ENCODE assay signal across 8 mouse cellular contexts in genomic region chr2:119662220-119663182, GRCm38 (mm10). TPM values are rescaled to one million over a fixed set of nuclear protein-coding genes. Genes with fewer than 3 reads are reported as not detected.
DNase-seq lines count a peak whose midpoint lies in the region; ATAC-seq and TF ChIP-seq lines count a peak whose summit lies in the region.

Ndufaf1 (minus strand) TSS chr2:119662827.

- TF ChIP-seq CTCF in layer of hippocampus, adult 2 months (conservative IDR thresholded peaks at IDR 0.05) = no peak
- no peak for TF ChIP-seq CTCF in lung, embryonic 14.5 days (IDR thresholded peaks at IDR 0.05; ENCODE audit: low read depth)
- no peak for TF ChIP-seq CTCF in olfactory bulb, adult 2 months (IDR thresholded peaks at IDR 0.05; ENCODE audit: insufficient read depth, low read depth, low read length)
- no peak for TF ChIP-seq CTCF in thymus, adult 2 months (IDR thresholded peaks at IDR 0.05; ENCODE audit: borderline replicate concordance, control insufficient read depth, extremely low read depth, insufficient read depth, low read length, poor library complexity)

- H3K27me3 ChIP-seq in forebrain, embryonic 15.5 days = no peaks in the 10 kb centered on the region
- H3K27me3 ChIP-seq in lung, embryonic 14.5 days (ENCODE audit: insufficient read depth, low read length) = no peaks in the 10 kb centered on the region
- no peaks in the 10 kb centered on the region for H3K27me3 ChIP-seq in thymus, adult 2 months (ENCODE audit: control insufficient read depth, insufficient read depth, low read length)

- in situ Hi-C loops in ES-E14 (cut with MboI; ENCODE audit: low sequenced_read_pairs in 2 of 2, unreplicated experiment in 2 of 2) = no loop called here

- no peak within 1 kb of the TSS for H3K27ac ChIP-seq in ES-E14 (ENCODE audit: insufficient read depth, low read depth, low read length, poor library complexity, severe bottlenecking)
- H3K27ac ChIP-seq in forebrain, embryonic 15.5 days (replicated peaks) = no peak within 1 kb of the TSS
- H3K27ac ChIP-seq in layer of hippocampus, adult 2 months = peak within 1 kb of the TSS; percentile 87
- 0 out of 2 replicates have a peak within 1 kb of the TSS, but pooled peaks have one; percentile 27 for H3K27ac ChIP-seq in lung, embryonic 14.5 days (ENCODE audit: low read depth)
- 0 out of 2 replicates have a peak within 1 kb of the TSS, but pooled peaks have one; percentile 16 for H3K27ac ChIP-seq in olfactory bulb, adult 2 months (ENCODE audit: insufficient read depth, low read depth, low read length)
- H3K27ac ChIP-seq in thymus, adult 2 months (ENCODE audit: control insufficient read depth, insufficient read depth, low read length) = peak within 1 kb of the TSS; percentile 43; the same call in 1 of the 2 replicates

- TF ChIP-seq POLR2A in olfactory bulb, adult 2 months (IDR thresholded peaks at IDR 0.05; ENCODE audit: insufficient read depth, low read depth, low read length) = no peak
- 0 out of 2 replicates have a peak, but pooled peaks have one; percentile 26 for TF ChIP-seq POLR2A in thymus, adult 2 months (IDR thresholded peaks at IDR 0.05; ENCODE audit: control insufficient read depth, extremely low read depth, insufficient read depth, low read length, poor library complexity)

- H3K4me1 ChIP-seq in ES-E14 (ENCODE audit: control insufficient read depth in 2 of 2, insufficient read depth in 2 of 2, low read length in 2 of 2, poor library complexity in 1 of 2) = no peaks in the 10 kb centered on the region; a peak in 2 of 4 replicates
- peaks cover 13% of the 10 kb centered on the region for H3K4me1 ChIP-seq in forebrain, embryonic 15.5 days
- H3K4me1 ChIP-seq in lung, embryonic 14.5 days (ENCODE audit: insufficient read depth) = no peaks in the 10 kb centered on the region
- H3K4me1 ChIP-seq in olfactory bulb, adult 2 months (ENCODE audit: control insufficient read depth, insufficient read depth, low read length) = no peaks in the 10 kb centered on the region
- 0 out of 2 replicates have a peak, but pooled peaks cover 2% of the 10 kb centered on the region for H3K4me1 ChIP-seq in thymus, adult 2 months (replicated peaks; ENCODE audit: control insufficient read depth, insufficient read depth, low read length)

- H3K4me2 ChIP-seq in forebrain, embryonic 15.5 days (replicated peaks) = peak within 1 kb of the TSS; percentile 89
- H3K4me2 ChIP-seq in lung, embryonic 14.5 days = peak within 1 kb of the TSS; percentile 82

- peak within 1 kb of the TSS; percentile 99 for H3K9ac ChIP-seq in ES-E14 (ENCODE audit: insufficient read depth, low read depth, low read length, poor library complexity, severe bottlenecking)
- peak within 1 kb of the TSS; percentile 85 for H3K9ac ChIP-seq in forebrain, embryonic 15.5 days (replicated peaks)
- peak within 1 kb of the TSS; percentile 82 for H3K9ac ChIP-seq in lung, embryonic 14.5 days

- peak; percentile 91 for ATAC-seq in forebrain, embryonic 15.5 days (replicated peaks)
- ATAC-seq in lung, embryonic 14.5 days (ENCODE audit: insufficient read depth) = peak; percentile 83

- intact Hi-C loops in heart, postnatal 36 days (cut with DNase I) = loop anchor here (5.0 kb wide), 1 partner anchor 115 kb away; the partner anchor contains the start of genes Chp1 and Exd1

- peaks cover 3% of the 10 kb centered on the region; the same call in 1 of the 2 replicates for H3K36me3 ChIP-seq in ES-E14 (ENCODE audit: control insufficient read depth, insufficient read depth, low read length, poor library complexity, severe bottlenecking)
- H3K36me3 ChIP-seq in forebrain, embryonic 15.5 days = peaks cover 12% of the 10 kb centered on the region
- H3K36me3 ChIP-seq in lung, embryonic 14.5 days (ENCODE audit: insufficient read depth) = peaks cover 22% of the 10 kb centered on the region; the same call in 1 of the 2 replicates
- H3K36me3 ChIP-seq in thymus, adult 2 months (ENCODE audit: control insufficient read depth, insufficient read depth, low read length) = peaks cover 11% of the 10 kb centered on the region

- H3K4me3 ChIP-seq in ES-E14 (ENCODE audit: insufficient read depth in 1 of 2, low read depth in 1 of 2, low read length in 2 of 2, poor library complexity in 1 of 2, severe bottlenecking in 1 of 2) = peak within 1 kb of the TSS; percentile 93 to 99
- H3K4me3 ChIP-seq in forebrain, embryonic 15.5 days = peak within 1 kb of the TSS; percentile 93
- H3K4me3 ChIP-seq in layer of hippocampus, adult 2 months = peak within 1 kb of the TSS; percentile 78
- peak within 1 kb of the TSS; percentile 82 for H3K4me3 ChIP-seq in lung, embryonic 14.5 days (ENCODE audit: low read depth, low read length)
- H3K4me3 ChIP-seq in olfactory bulb, adult 2 months (ENCODE audit: insufficient read depth, low read depth, low read length) = peak within 1 kb of the TSS; percentile 99
- peak within 1 kb of the TSS; percentile 79 for H3K4me3 ChIP-seq in thymus, adult 2 months (ENCODE audit: control insufficient read depth, insufficient read depth, low read length)

- WGBS in forebrain, embryonic 15.5 days = 1% methylated on average over 44 of the region's 44 CpGs
- WGBS in lung, embryonic 14.5 days = 1% methylated on average over 44 of the region's 44 CpGs
- 1% methylated on average over 44 of the region's 44 CpGs for WGBS in olfactory bulb, adult 2 months
- under 1% methylated on average over 44 of the region's 44 CpGs for WGBS in thymus, adult 2 months

- H3K9me3 ChIP-seq in ES-E14 (ENCODE audit: control insufficient read depth, insufficient read depth, low read depth, low read length) = no peaks in the 10 kb centered on the region
- no peaks in the 10 kb centered on the region for H3K9me3 ChIP-seq in forebrain, embryonic 15.5 days
- no peaks in the 10 kb centered on the region for H3K9me3 ChIP-seq in lung, embryonic 14.5 days (ENCODE audit: low read depth, low read length)

- peak; percentile 89 for DNase-seq in ES-E14 (ENCODE audit: low read depth, low spot score)
- peak; percentile 73 for DNase-seq in cerebellum, adult 11-12 months
- DNase-seq in heart, postnatal 36 days = peak; percentile 85 to 86
- peak; percentile 79 to 82 for DNase-seq in layer of hippocampus, adult 2 months (ENCODE audit: low spot score in 2 of 2)
- DNase-seq in lung, embryonic 14.5 days = peak; percentile 88
- peak; percentile 81 for DNase-seq in thymus, adult 2 months

TF ChIP-seq in ES-E14, 5 proteins besides CTCF, POLR2A, EP300 and RAD21:
- peak; percentile 87 for TF ChIP-seq HCFC1 (IDR thresholded peaks at IDR 0.05; ENCODE audit: borderline replicate concordance, insufficient read depth, low read length)
- TF ChIP-seq MAFK (IDR thresholded peaks at IDR 0.05; ENCODE audit: insufficient read depth, low read depth, low read length) = no peak
- TF ChIP-seq ZNF384 (IDR thresholded peaks at IDR 0.05; ENCODE audit: low read depth, low read length) = no peak
- no peak for TF ChIP-seq ZC3H11A (IDR thresholded peaks at IDR 0.05; ENCODE audit: borderline replicate concordance, low read depth, low read length)

RNA-seq across cellular contexts. Expression of gene Ndufaf1, which starts in this region (rescaled TPM):
- total RNA-seq in ES-E14 (2012; rRNA removed) = 14.4 and 18.6 TPM in 2 replicates
- polyA plus RNA-seq in forebrain, embryonic 15.5 days (2015; fragmentation: Nextera tagmentation; extraction: Ambion mirVana) = 36.0 and 36.4 TPM in 2 replicates
- total RNA-seq in heart, postnatal 36 days (2021) = 10 to 100 TPM; 58.3 to 70.4 TPM
- 10 to 100 TPM; 30.7 to 31.9 TPM for total RNA-seq in layer of hippocampus, adult 2 months (2021)
- polyA plus RNA-seq in lung, embryonic 14.5 days (2014; fragmentation: Nextera tagmentation; extraction: Ambion mirVana) = 36.7 and 37.4 TPM in 2 replicates
- not detected in 2 replicates for polyA plus RNA-seq in olfactory bulb, adult 2 months (2012; ENCODE audit: insufficient read depth, insufficient read length, low replicate concordance, missing spikeins)
- polyA plus RNA-seq in thymus, adult 2 months (2012; rRNA removed) = 4.1 and 5.0 TPM in 2 replicates

Comparison
In these comparisons a context has a peak if more than half of its experiments do, and no peak if none do; other contexts are left out.
1. H3K27ac ChIP-seq: peak in layer of hippocampus, adult 2 months (single experiment), lung, embryonic 14.5 days (single experiment), olfactory bulb, adult 2 months (single experiment) and thymus, adult 2 months (single experiment); none in ES-E14 (single experiment) and forebrain, embryonic 15.5 days (single experiment).
2. Peak in every context shown above with its lines, with median percentiles within 50 percentile points of each other: DNase-seq, H3K4me3 ChIP-seq and H3K9ac ChIP-seq.